Mouse (Mus musculus): ENCODE measurements around the gene Tex22. TPM values are rescaled to one million over a fixed set of nuclear protein-coding genes. Genes with fewer than 3 reads are reported as not detected.

Gene Tex22
- polyA plus RNA-seq, 1 experiment from 2014 or later = not detected

DNA sequence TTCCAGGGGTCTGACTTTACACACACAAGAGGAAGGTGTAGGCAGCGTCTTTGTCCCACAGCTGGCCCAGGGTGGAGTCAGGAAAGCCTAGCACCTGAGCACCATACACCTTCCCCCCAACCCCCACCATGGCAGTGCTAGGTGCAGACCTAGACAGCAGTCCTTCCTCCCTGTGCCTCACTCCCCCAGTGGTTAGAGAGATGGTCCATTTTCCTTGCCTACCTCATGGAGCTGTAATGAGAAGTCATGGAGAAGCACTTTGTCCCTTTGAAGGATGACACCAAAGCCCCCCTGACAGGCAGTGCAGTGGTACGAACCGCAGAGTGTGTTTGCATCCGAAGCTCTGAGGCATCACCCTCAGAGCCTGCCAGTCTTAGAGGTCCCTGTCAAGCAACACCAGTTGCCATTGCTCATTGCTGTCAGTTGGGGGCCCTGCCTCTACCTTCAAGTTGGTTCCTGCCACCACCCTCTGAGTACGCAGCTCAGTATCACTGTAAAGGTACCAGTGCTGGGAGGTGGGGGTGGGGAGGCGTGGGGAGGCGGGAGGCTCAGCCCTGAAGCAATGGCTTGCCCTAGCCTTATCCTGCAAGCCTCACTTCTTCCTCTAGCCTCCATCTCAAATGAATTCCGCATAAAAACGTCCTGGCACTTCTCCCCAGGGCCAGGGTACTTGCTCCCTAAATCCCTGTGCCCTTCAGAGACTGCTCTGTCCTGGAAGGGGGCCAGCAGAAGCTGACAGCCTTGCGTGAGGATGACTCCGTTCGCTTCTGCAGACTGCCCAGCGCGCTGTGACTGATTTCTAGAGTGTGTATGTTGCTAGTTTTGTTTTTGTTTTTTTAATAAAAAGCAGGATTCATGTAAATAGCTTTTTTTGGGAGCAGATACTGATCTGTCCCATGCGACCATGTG, 628 bp upstream of the Tex22 start:
- in situ Hi-C loops (cut with MboI; ENCODE audit: low pct_unique_long_range_greater_than_20kb) = no loop called here
- CTCF ChIA-PET = interaction anchor here (0.9 to 3.5 kb wide), 10 partner anchors 10 to 69 kb away, joined by 3 to 26 read pairs (median 4); no protein-coding TSS in a partner anchor

DNA sequence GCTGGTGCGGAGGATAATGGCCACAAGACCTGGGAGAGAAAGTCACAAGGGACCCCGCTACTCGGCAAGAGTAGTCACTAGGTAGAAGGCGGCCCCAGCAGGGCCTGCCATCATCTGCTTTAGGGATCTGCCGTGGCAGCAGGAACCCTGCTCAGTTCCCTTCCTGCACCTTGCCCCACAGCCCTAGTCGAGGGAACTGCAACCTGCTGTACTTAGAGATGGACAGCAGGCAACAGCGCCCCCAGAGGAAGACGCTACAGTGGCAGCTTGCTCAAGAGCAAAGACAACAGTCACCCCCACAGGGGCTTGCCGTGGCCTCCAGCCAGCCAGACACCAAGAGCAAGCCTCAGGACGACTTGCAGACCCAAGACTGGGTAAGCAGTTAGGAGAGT, 757 bp downstream of the Tex22 start:
- no peak for TF ChIP-seq CTCF (IDR thresholded peaks at IDR 0.05)
- POLR2A ChIA-PET = interaction anchor here (0.6 kb wide), 1 partner anchor 11 kb away, joined by 4 read pairs; no protein-coding TSS in a partner anchor
- ATAC-seq = peak; percentile 88
- no peaks in the 10 kb centered on the region for H3K27me3 ChIP-seq
- no peak for DNase-seq (ENCODE audit: low read depth, low spot score)
- CTCF ChIA-PET = interaction anchor here (0.9 to 3.5 kb wide), 7 partner anchors 12 to 70 kb away, joined by 3 to 26 read pairs (median 4); no protein-coding TSS in a partner anchor
- in situ Hi-C loops (cut with MboI; ENCODE audit: low pct_unique_long_range_greater_than_20kb) = no loop called here

More for the DNA sequence above, 628 bp upstream of the Tex22 start:
- TF ChIP-seq CTCF (IDR thresholded peaks at IDR 0.05) = no peak
- POLR2A ChIA-PET = interaction anchor here (0.7 to 1.2 kb wide), 3 partner anchors 8 to 77 kb away, joined by 3 read pairs; partner anchors contain the start of gene Mta1
- H3K27me3 ChIP-seq = no peaks in the 10 kb centered on the region
- DNase-seq (ENCODE audit: low read depth, low spot score) (no peak), ATAC-seq (no peak)

DNA sequence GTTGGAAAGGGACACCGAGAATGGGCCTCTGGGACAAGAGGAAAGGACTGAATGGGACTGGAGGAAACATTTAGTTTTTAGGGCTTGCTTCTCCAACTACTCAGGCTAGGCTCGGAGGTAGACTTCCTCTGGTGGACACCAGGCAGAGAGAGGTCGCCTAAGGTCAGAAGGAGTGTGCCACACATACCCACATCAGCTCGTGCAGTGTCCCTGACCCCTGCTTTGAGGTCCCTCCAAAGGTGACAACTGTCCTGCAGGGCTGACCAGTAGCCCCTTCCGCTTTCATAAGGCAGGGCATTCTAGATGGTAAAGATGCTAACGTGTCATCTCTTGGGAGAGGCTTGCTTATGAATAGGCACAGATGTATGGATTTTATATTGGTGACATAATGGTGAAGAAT, 1.2 kb downstream of the Tex22 start:
- DNase-seq (ENCODE audit: low read depth, low spot score) = no peak
- no peak for TF ChIP-seq CTCF (IDR thresholded peaks at IDR 0.05)
- CTCF ChIA-PET = interaction anchor here (1.3 to 3.5 kb wide), 2 partner anchors 12 to 16 kb away, joined by 4 to 26 read pairs; no protein-coding TSS in a partner anchor
- POLR2A ChIA-PET = no interaction called here
- in situ Hi-C loops (cut with MboI; ENCODE audit: low pct_unique_long_range_greater_than_20kb) = no loop called here
- H3K27me3 ChIP-seq = no peaks in the 10 kb centered on the region
- no peak for ATAC-seq

DNA sequence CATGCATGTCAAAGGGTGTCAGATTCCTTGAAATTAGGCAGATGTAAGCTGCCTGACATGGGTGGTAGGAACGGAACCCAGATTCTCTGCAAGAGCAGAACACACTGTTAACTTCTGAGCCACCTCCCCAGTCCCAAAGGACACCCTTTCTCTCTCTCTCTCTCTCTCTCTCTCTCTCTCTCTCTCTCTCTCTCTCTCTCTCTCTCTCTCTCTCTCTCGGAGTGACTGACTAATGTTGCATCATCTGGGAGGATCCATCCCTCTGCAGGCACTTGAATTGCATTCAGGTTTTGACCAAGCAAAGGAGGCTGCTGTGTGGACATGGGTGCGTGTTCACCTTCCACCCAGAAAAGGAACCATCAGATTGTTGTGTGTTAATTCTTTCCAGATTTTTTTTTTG, 13.0 kb downstream of the Tex22 start:
- no peaks in the 10 kb centered on the region for H3K27me3 ChIP-seq
- CTCF ChIA-PET = interaction anchor here (6.1 kb wide), 1 partner anchor 13 kb away, joined by 26 read pairs; the partner anchor contains the start of gene Tex22
- DNase-seq (ENCODE audit: low read depth, low spot score) (no peak), ATAC-seq (no peak)
- no peak for TF ChIP-seq CTCF (IDR thresholded peaks at IDR 0.05)
- POLR2A ChIA-PET = no interaction called here
- in situ Hi-C loops (cut with MboI; ENCODE audit: low pct_unique_long_range_greater_than_20kb) = no loop called here

DNA sequence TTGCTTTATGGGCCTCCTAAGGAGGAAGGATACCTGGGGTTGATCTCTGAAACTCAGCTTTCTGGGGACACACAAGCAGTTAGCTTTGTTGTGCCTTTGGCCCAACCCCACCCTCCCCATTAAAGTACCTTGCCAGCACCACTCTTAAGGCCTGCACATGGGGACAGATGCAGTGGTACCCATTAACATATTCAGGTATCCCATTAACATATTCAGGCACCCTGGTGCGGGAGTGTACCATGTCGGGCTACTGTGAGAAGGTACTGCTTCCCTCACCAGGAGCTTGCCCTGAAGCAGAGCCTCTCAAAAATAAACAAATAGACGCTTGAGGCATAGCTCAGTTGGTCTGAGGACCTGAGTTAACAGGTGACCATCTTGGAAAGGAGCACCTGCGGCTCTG, 13.7 kb downstream of the Tex22 start:
- ChIA-PET CTCF (interaction anchor here (6.1 kb wide), 1 partner anchor 14 kb away, joined by 26 read pairs; the partner anchor contains the start of gene Tex22), POLR2A (no interaction called here)
- in situ Hi-C loops (cut with MboI; ENCODE audit: low pct_unique_long_range_greater_than_20kb) = no loop called here
- no peaks in the 10 kb centered on the region for H3K27me3 ChIP-seq
- TF ChIP-seq CTCF (IDR thresholded peaks at IDR 0.05) = no peak
- ATAC-seq (no peak), DNase-seq (ENCODE audit: low read depth, low spot score) (no peak)

DNA sequence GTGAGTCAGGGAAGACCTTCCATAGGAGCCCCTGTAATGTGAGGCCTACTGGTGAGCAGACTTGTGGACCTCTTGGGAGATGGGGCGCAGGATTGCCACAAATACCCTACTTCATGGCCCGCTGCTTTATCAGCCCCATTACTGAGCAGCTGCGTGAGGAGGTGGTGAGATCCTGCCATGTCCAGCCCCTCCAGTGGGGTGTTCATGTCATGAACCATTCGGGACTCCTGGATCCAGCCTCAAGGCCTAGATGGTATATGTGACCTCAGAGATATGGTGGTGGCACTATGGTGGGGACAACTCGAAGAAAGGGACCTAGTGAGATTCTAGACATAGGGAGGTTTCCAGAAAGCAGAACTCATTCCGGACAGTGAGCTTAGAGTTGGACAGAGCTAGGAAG, 14.8 kb downstream of the Tex22 start:
- in situ Hi-C loops (cut with MboI; ENCODE audit: low pct_unique_long_range_greater_than_20kb) = no loop called here
- ChIA-PET POLR2A (no interaction called here), CTCF (interaction anchor here (6.1 kb wide), 1 partner anchor 15 kb away, joined by 26 read pairs; the partner anchor contains the start of gene Tex22)
- ATAC-seq (no peak), DNase-seq (ENCODE audit: low read depth, low spot score) (no peak)
- TF ChIP-seq CTCF (IDR thresholded peaks at IDR 0.05) = no peak
- H3K27me3 ChIP-seq = no peaks in the 10 kb centered on the region

DNA sequence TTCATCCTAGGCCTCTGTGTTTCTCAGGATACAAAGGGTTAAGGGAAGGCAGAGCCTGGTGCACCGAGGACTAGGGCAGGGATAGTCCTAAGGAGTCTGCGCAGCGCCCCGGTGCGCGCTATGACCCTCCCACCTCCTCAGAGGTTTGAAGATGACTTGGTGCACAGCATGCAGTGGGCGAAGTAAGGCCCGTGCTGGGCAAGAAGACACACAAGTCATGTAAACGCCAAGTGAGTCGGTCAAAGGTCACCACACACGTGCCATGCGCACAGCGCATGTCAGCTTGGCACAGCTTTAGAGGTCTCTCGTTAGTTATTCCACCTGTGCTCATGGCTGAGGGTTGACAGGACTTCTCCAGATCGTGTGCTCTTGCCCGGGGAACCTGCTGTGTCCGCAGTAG, 15.8 kb downstream of the Tex22 start:
- ATAC-seq (no peak), DNase-seq (ENCODE audit: low read depth, low spot score) (no peak)
- TF ChIP-seq CTCF (IDR thresholded peaks at IDR 0.05) = no peak
- ChIA-PET POLR2A (no interaction called here), CTCF (interaction anchor here (6.1 kb wide), 1 partner anchor 16 kb away, joined by 26 read pairs; the partner anchor contains the start of gene Tex22)
- in situ Hi-C loops (cut with MboI; ENCODE audit: low pct_unique_long_range_greater_than_20kb) = no loop called here
- H3K27me3 ChIP-seq = no peaks in the 10 kb centered on the region

DNA sequence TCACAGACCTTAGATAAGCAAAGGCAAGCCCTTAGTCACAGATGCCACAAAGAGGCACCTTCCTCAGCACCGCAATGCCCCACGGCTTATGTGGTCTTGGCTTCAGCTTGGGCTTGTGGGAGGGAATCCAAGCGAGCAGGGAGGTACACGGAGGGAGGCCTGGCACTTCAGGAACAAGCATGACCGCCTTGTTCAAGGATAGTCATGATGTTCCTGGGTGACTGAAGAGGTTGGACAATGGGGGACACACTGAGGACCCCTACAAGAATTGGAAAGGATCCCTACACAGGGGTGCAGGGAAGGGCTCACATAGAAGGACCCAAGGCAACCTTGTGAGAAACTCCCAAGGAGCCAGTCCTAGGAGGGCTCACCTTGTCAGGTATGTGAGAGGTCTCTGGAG, 22.7 kb downstream of the Tex22 start:
- H3K27me3 ChIP-seq = no peaks in the 10 kb centered on the region
- ATAC-seq (no peak), DNase-seq (ENCODE audit: low read depth, low spot score) (no peak)
- no peak for TF ChIP-seq CTCF (IDR thresholded peaks at IDR 0.05)
- ChIA-PET CTCF (no interaction called here), POLR2A (interaction anchor here (0.8 kb wide), 1 partner anchor 84 kb away, joined by 3 read pairs; no protein-coding TSS in a partner anchor)
- in situ Hi-C loops (cut with MboI; ENCODE audit: low pct_unique_long_range_greater_than_20kb) = no loop called here

DNA sequence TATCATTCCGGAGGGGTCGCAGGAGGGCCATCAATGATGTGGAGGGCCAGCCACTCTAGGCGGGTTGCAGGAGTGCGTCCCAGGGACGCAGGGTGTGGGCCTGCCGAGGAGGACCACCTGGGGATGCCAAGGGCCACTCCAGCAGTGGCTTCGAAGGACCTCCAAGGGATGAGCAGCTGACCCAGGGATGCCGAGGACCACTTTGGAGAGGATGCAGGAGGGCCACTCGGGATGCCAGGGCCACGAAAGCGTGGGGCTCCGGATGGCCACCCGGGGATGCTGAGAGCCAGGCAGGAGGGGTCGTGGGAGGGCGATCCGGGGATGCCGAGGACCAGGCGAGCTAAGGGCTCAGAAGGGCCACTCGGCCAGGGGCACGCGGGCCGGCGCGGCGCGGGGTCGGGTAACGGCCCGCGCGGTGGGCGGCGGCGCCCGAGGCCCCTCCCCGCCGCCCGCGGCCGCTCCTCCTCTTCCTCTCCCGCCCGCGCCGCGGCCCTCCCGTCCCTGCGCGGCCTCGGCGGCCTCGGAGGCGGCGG, 23.5 kb downstream of the Tex22 start, which contains the start of gene Mta1:
Gene Mta1, plus strand, starts transcription at position 530 of the 533 bp plus-strand sequence.
- no peak for DNase-seq (ENCODE audit: low read depth, low spot score)
- CTCF ChIA-PET = no interaction called here
- POLR2A ChIA-PET = interaction anchor here (0.8 to 1.0 kb wide), 2 partner anchors 24 to 84 kb away, joined by 3 read pairs; partner anchors contain the start of gene Tex22
- H3K27me3 ChIP-seq = no peaks in the 10 kb centered on the region
- no peak for TF ChIP-seq CTCF (IDR thresholded peaks at IDR 0.05)
- in situ Hi-C loops (cut with MboI; ENCODE audit: low pct_unique_long_range_greater_than_20kb) = no loop called here
- ATAC-seq = peak; percentile 45

DNA sequence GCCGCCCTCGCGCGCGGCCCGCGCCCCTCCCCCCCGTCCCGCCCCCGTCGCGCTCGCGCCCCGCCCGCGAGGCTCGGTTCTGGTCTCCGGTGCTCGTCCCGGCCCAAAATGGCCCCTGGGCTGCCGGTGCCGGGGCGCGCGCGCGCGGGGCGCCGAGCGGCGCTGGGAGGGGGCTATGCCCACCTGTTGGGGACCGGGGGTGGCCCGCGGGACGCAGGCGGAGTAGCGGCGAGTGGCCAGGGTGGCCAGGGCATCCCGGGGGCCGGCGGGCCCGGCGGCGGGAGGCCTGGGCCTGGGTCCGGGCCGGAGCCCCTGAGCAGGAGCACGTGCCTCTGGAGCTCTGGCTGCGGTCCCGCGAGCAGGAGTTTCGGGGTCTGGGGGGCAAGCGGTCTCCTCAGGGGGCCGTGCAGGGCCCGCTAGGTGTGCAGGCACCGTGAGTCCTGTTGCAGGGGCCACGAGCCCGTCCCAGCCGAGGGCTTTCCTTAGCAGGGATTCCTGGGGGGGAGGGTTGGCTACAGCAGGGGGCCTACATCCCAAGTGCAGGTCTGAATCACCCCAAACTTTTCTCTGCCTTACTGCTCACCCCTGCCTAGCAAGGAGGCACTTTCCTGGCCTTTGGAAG, 24.3 kb downstream of the Tex22 start:
- in situ Hi-C loops (cut with MboI; ENCODE audit: low pct_unique_long_range_greater_than_20kb) = no loop called here
- CTCF ChIA-PET = no interaction called here
- no peaks in the 10 kb centered on the region for H3K27me3 ChIP-seq
- peak; percentile 10 for ATAC-seq
- no peak for DNase-seq (ENCODE audit: low read depth, low spot score)
- TF ChIP-seq CTCF (IDR thresholded peaks at IDR 0.05) = no peak
- POLR2A ChIA-PET = interaction anchor here (1.0 kb wide), 1 partner anchor 25 kb away, joined by 3 read pairs; the partner anchor contains the start of gene Tex22
